Mouse (Mus musculus): Measurements from ENCODE around the gene Hist2h3c2. TPM values are rescaled to one million over a fixed set of nuclear protein-coding genes. Genes with fewer than 3 reads are reported as not detected.
"Not testable (repeated sequence)": the region's sequence is repeated elsewhere in the genome, so short reads cannot be mapped to it uniquely, and the experiment has no call there.

The Hist2h3c2 gene
- polyA plus RNA-seq, 1 experiment from 2014 or later, result 1.3 TPM

GRCm38 (mm10) chr3:96230404-96230803 lies 8.5 kb downstream of the Hist2h3c2 start:
- 0 out of 2 replicates have a peak, but pooled peaks cover under 1% of the 10 kb centered on the region for H3K4me1 ChIP-seq
- H3K4me2 ChIP-seq, result no peak overlapping the region
- no peak overlapping the region for H3K9ac ChIP-seq (replicated peaks)
- H3K4me3 ChIP-seq (replicated peaks), result no peak overlapping the region
- H3K36me3 ChIP-seq, result no peaks in the 10 kb centered on the region
- H3K9me3 ChIP-seq (replicated peaks), result no peaks in the 10 kb centered on the region
- WGBS, result 78% methylated on average over 2 of the region's 2 CpGs
- H3K27me3 ChIP-seq (replicated peaks), result no peaks in the 10 kb centered on the region
- H3K27ac ChIP-seq (replicated peaks), result no peak overlapping the region
- no peak for ATAC-seq (ENCODE audit: low FRiP score)

GRCm38 (mm10) chr3:96228828-96229227 lies 10.1 kb downstream of the Hist2h3c2 start:
- Histone ChIP-seq H3K4me1 (0 out of 2 replicates have a peak, but pooled peaks cover 6% of the 10 kb centered on the region), H3K27ac (replicated peaks) (no peak overlapping the region), H3K9me3 (replicated peaks) (no peaks in the 10 kb centered on the region), H3K36me3 (no peaks in the 10 kb centered on the region), H3K4me3 (replicated peaks) (no peak overlapping the region), H3K27me3 (replicated peaks) (no peaks in the 10 kb centered on the region), H3K9ac (replicated peaks) (no peak overlapping the region), H3K4me2 (no peak overlapping the region)
- WGBS, result 69% methylated on average over 2 of the region's 2 CpGs
- ATAC-seq (ENCODE audit: low FRiP score), result no peak

GRCm38 (mm10) chr3:96226695-96227648 lies 12.0 kb downstream of the Hist2h3c2 start:
- no peak overlapping the region for H3K27ac ChIP-seq (replicated peaks)
- 77% methylated on average over 8 of the region's 8 CpGs for WGBS
- no peak for ATAC-seq (ENCODE audit: low FRiP score)
- H3K27me3 ChIP-seq (replicated peaks), result no peaks in the 10 kb centered on the region
- H3K36me3 ChIP-seq, result no peaks in the 10 kb centered on the region
- H3K4me2 ChIP-seq, result no peak overlapping the region
- H3K9me3 ChIP-seq (replicated peaks), result no peaks in the 10 kb centered on the region
- H3K9ac ChIP-seq (replicated peaks), result no peak overlapping the region
- peaks cover 18% of the 10 kb centered on the region for H3K4me1 ChIP-seq
- H3K4me3 ChIP-seq (replicated peaks), result no peak overlapping the region

GRCm38 (mm10) chr3:96225421-96225820 lies 13.5 kb downstream of the Hist2h3c2 start:
- no peak for ATAC-seq (ENCODE audit: low FRiP score)
- H3K4me3 ChIP-seq (replicated peaks), result no peak overlapping the region
- H3K4me2 ChIP-seq, result no peak overlapping the region
- H3K9me3 ChIP-seq (replicated peaks), result no peaks in the 10 kb centered on the region
- H3K27me3 ChIP-seq (replicated peaks), result no peaks in the 10 kb centered on the region
- H3K4me1 ChIP-seq, result peaks cover 29% of the 10 kb centered on the region
- no peak overlapping the region for H3K27ac ChIP-seq (replicated peaks)
- H3K9ac ChIP-seq (replicated peaks), result no peak overlapping the region
- no peaks in the 10 kb centered on the region for H3K36me3 ChIP-seq
- 15% methylated on average over 2 of the region's 2 CpGs for WGBS

GRCm38 (mm10) chr3:96222774-96223173 lies 16.2 kb downstream of the Hist2h3c2 start:
- peak overlapping the region; percentile 91 for H3K4me2 ChIP-seq
- WGBS, result 89% methylated on average over 4 of the region's 4 CpGs
- no peaks in the 10 kb centered on the region for H3K27me3 ChIP-seq (replicated peaks)
- peaks cover 36% of the 10 kb centered on the region for H3K4me1 ChIP-seq
- no peak for ATAC-seq (ENCODE audit: low FRiP score)
- H3K4me3 ChIP-seq (replicated peaks), result 0 out of 2 replicates have a peak overlapping the region, but pooled peaks have one; percentile 67
- no peaks in the 10 kb centered on the region for H3K36me3 ChIP-seq
- H3K27ac ChIP-seq (replicated peaks), result no peak overlapping the region
- no peaks in the 10 kb centered on the region for H3K9me3 ChIP-seq (replicated peaks)
- no peak overlapping the region for H3K9ac ChIP-seq (replicated peaks)

- Histone ChIP-seq H3K9me3 (replicated peaks) (no peaks in the 10 kb centered on the region), H3K4me2 (peak overlapping the region; percentile 91), H3K4me3 (replicated peaks) (peak overlapping the region; percentile 67), H3K36me3 (no peaks in the 10 kb centered on the region), H3K27me3 (replicated peaks) (no peaks in the 10 kb centered on the region), H3K9ac (replicated peaks) (peak overlapping the region; percentile 75), H3K27ac (replicated peaks) (peak overlapping the region; percentile 99), H3K4me1 (peaks cover 36% of the 10 kb centered on the region)
- 15% methylated on average over 9 of the region's 9 CpGs for WGBS
- ATAC-seq (ENCODE audit: low FRiP score), result no peak
Observed at GRCm38 (mm10) chr3:96221640-96222038, 17.3 kb downstream of the Hist2h3c2 start.

- H3K9ac ChIP-seq (replicated peaks), result peak within 1 kb of the TSS; percentile 75
- peaks cover 36% of the 10 kb centered on the region for H3K4me1 ChIP-seq
- H3K9me3 ChIP-seq (replicated peaks), result no peaks in the 10 kb centered on the region
- H3K4me2 ChIP-seq, result peak within 1 kb of the TSS; percentile 91
- H3K36me3 ChIP-seq, result no peaks in the 10 kb centered on the region
- no peaks in the 10 kb centered on the region for H3K27me3 ChIP-seq (replicated peaks)
- under 1% methylated on average over 43 of the region's 43 CpGs for WGBS
- ATAC-seq (ENCODE audit: low FRiP score), result peak; percentile 82
- H3K4me3 ChIP-seq (replicated peaks), result peak within 1 kb of the TSS; percentile 67
- H3K27ac ChIP-seq (replicated peaks), result peak within 1 kb of the TSS; percentile 99
Observed at GRCm38 (mm10) chr3:96220765-96221639, 17.9 kb downstream of the Hist2h3c2 start, which contains the start of the genes Hist2h2ac and Hist2h2be. Gene Hist2h2ac, minus strand, starts transcription at chr3:96220880. Gene Hist2h2be, plus strand, starts transcription at chr3:96221119.

- Histone ChIP-seq H3K4me2 (peak overlapping the region; percentile 91), H3K27ac (replicated peaks) (peak overlapping the region; percentile 99), H3K4me3 (replicated peaks) (peak overlapping the region; percentile 67), H3K4me1 (peaks cover 34% of the 10 kb centered on the region), H3K9ac (replicated peaks) (peak overlapping the region; percentile 75)
- not testable (repeated sequence) for H3K27me3 ChIP-seq (replicated peaks); H3K9me3 ChIP-seq (replicated peaks); H3K36me3 ChIP-seq; ATAC-seq (ENCODE audit: low FRiP score)
- 0% methylated on average over 31 of the region's 47 CpGs for WGBS
Observed at GRCm38 (mm10) chr3:96220131-96220764, 18.7 kb downstream of the Hist2h3c2 start.

- Histone ChIP-seq H3K27me3 (replicated peaks) (no peaks in the 10 kb centered on the region), H3K4me2 (peak within 1 kb of the TSS; percentile 91), H3K4me1 (peaks cover 33% of the 10 kb centered on the region), H3K4me3 (replicated peaks) (peak within 1 kb of the TSS; percentile 67), H3K9me3 (replicated peaks) (no peaks in the 10 kb centered on the region), H3K9ac (replicated peaks) (peak within 1 kb of the TSS; percentile 75), H3K27ac (replicated peaks) (peak within 1 kb of the TSS; percentile 99), H3K36me3 (no peaks in the 10 kb centered on the region)
- under 1% methylated on average over 37 of the region's 37 CpGs for WGBS
- ATAC-seq (ENCODE audit: low FRiP score), result peak; percentile 93
Observed at GRCm38 (mm10) chr3:96219661-96220130, 19.2 kb downstream of the Hist2h3c2 start, which contains the start of the genes Bola1 and Hist2h2ab. Gene Bola1, minus strand, starts transcription at chr3:96219709. Gene Hist2h2ab, plus strand, starts transcription at chr3:96219865.

GRCm38 (mm10) chr3:96219191-96219641 lies 19.7 kb downstream of the Hist2h3c2 start:
- H3K9me3 ChIP-seq (replicated peaks), result no peaks in the 10 kb centered on the region
- H3K4me2 ChIP-seq, result peak overlapping the region; percentile 91
- H3K9ac ChIP-seq (replicated peaks), result peak overlapping the region; percentile 59
- H3K4me1 ChIP-seq, result peaks cover 31% of the 10 kb centered on the region
- under 1% methylated on average over 12 of the region's 12 CpGs for WGBS
- H3K36me3 ChIP-seq, result no peaks in the 10 kb centered on the region
- H3K4me3 ChIP-seq (replicated peaks), result peak overlapping the region; percentile 67
- ATAC-seq (ENCODE audit: low FRiP score), result peak; percentile 55
- no peaks in the 10 kb centered on the region for H3K27me3 ChIP-seq (replicated peaks)
- H3K27ac ChIP-seq (replicated peaks), result peak overlapping the region; percentile 99

- ATAC-seq (ENCODE audit: low FRiP score), result no peak
- WGBS, result 33% methylated on average over 15 of the region's 15 CpGs
- Histone ChIP-seq H3K27ac (replicated peaks) (no peak overlapping the region), H3K9me3 (replicated peaks) (no peaks in the 10 kb centered on the region), H3K4me2 (no peak overlapping the region), H3K36me3 (no peaks in the 10 kb centered on the region), H3K4me3 (replicated peaks) (no peak overlapping the region), H3K9ac (replicated peaks) (no peak overlapping the region), H3K4me1 (no peaks in the 10 kb centered on the region), H3K27me3 (replicated peaks) (no peaks in the 10 kb centered on the region)
Observed at GRCm38 (mm10) chr3:96209242-96209641, 29.7 kb downstream of the Hist2h3c2 start.

Measured in neural tube, embryonic 15.5 days (tissue).